Mouse (Mus musculus) ES-E14 (cell line): ENCODE results near the gene Fpr3. TPM values are rescaled to one million over a fixed set of nuclear protein-coding genes. Genes with fewer than 3 reads are reported as not detected.

Source experiments
- DNase-seq: peaks from one replicate; pipeline ENCODE4 v3.0.0-alpha.2; 2013; ENCODE audit warnings: low read depth, low spot score
- H3K27ac ChIP-seq: 2 replicates; pipeline ENCODE4 v1.5.1; 2012; ENCODE audit warnings: low read depth, mild to moderate bottlenecking, low read length, moderate library complexity, mixed read lengths; ENCODE audit not compliant: poor library complexity, insufficient read depth, severe bottlenecking
- H3K36me3 ChIP-seq: 2 replicates; pipeline ENCODE4 v1.6.1; 2012; ENCODE audit warnings: mild to moderate bottlenecking, low read length, moderate library complexity, mixed read lengths; ENCODE audit not compliant: control insufficient read depth, poor library complexity, insufficient read depth, severe bottlenecking
- H3K4me1 ChIP-seq, 2 experiments: fragments of 150-350 bp in 1 of 2; sonication (generic) in 1 of 2; 2 replicates each; pipeline ENCODE4 v1.6.1; 2012; ENCODE audit warnings: low read length in 2 of 2, mild to moderate bottlenecking in 1 of 2, mixed read lengths in 1 of 2; ENCODE audit not compliant: control insufficient read depth in 2 of 2, insufficient read depth in 2 of 2, poor library complexity in 1 of 2
- H3K4me3 ChIP-seq, 2 experiments: fragments of 150-350 bp in 1 of 2; sonication (generic) in 1 of 2; 2 replicates each; pipeline ENCODE4 v1.5.1; 2012; ENCODE audit warnings: low read length in 2 of 2, low read depth in 1 of 2, mild to moderate bottlenecking in 1 of 2, mixed read lengths in 1 of 2; ENCODE audit not compliant: insufficient read depth in 1 of 2, poor library complexity in 1 of 2, severe bottlenecking in 1 of 2
- H3K9ac ChIP-seq: 2 replicates; pipeline ENCODE4 v1.6.1; 2012; ENCODE audit warnings: low read depth, mild to moderate bottlenecking, low read length, mixed read lengths; ENCODE audit not compliant: poor library complexity, insufficient read depth, severe bottlenecking
- H3K9me3 ChIP-seq: fragments of 150-350 bp; sonication (generic); 2 replicates; pipeline ENCODE4 v1.6.1; 2012; ENCODE audit warnings: low read depth, mild to moderate bottlenecking, low read length; ENCODE audit not compliant: control insufficient read depth, insufficient read depth
- CHD2 ChIP-seq: IDR thresholded peaks from 2 replicates; pipeline ENCODE4 v1.6.1; 2014; ENCODE audit warnings: mild to moderate bottlenecking, low read depth, low read length, inconsistent platforms
- HCFC1 ChIP-seq: IDR thresholded peaks from 2 replicates; pipeline ENCODE4 v1.6.1; 2012; ENCODE audit warnings: low read length, inconsistent platforms, borderline replicate concordance; ENCODE audit not compliant: insufficient read depth
- MAFK ChIP-seq: IDR thresholded peaks from 2 replicates; pipeline ENCODE4 v1.6.1; 2014; ENCODE audit warnings: mild to moderate bottlenecking, low read depth, low read length, inconsistent platforms; ENCODE audit not compliant: insufficient read depth
- ZC3H11A ChIP-seq: IDR thresholded peaks from 2 replicates; pipeline ENCODE4 v1.6.1; 2012; ENCODE audit warnings: low read depth, mild to moderate bottlenecking, inconsistent platforms, low read length, borderline replicate concordance
- ZNF384 ChIP-seq: IDR thresholded peaks from 2 replicates; pipeline ENCODE4 v1.6.1; 2012; ENCODE audit warnings: low read depth, low read length, inconsistent platforms
- in situ Hi-C, 2 experiments: fragments of 600-800 bp; cut with MboI; formaldehyde crosslinking; loops; one replicate each; pipeline ENCODE4 v1.15.1; 2025; ENCODE audit warnings: low sequenced_read_pairs in 2 of 2, inconsistent platforms in 1 of 2; ENCODE audit not compliant: unreplicated experiment in 2 of 2
- total RNA-seq: library from RNA; depleted of rRNA; stranded (reverse); fragments of 300-350 nt; gene quantifications from 2 replicates; pipeline ENCODE4 v1.2.3, GENCODE M21; 2012

Gene Fpr3
- total RNA-seq, 1 experiment: not detected

GRCm38 (mm10) chr17:17849906-17850712, 37.5 kb upstream of the Fpr3 start:
- H3K36me3 ChIP-seq: no peaks in the 10 kb centered on the region
- peak overlapping the region; percentile 56 to 78 for H3K4me3 ChIP-seq
- H3K27ac ChIP-seq: no peak overlapping the region
- no peaks in the 10 kb centered on the region for H3K9me3 ChIP-seq
- in situ Hi-C loops: no loop called here
- H3K4me1 ChIP-seq: peaks cover 0 to 3% of the 10 kb centered on the region in 2 experiments; a peak in 1 of 4 replicates
- no peak for TF ChIP-seq CHD2
- no peak for TF ChIP-seq MAFK
- no peak for TF ChIP-seq ZNF384
- TF ChIP-seq ZC3H11A: no peak
- no peak for TF ChIP-seq HCFC1
- DNase-seq: no peak
- peak overlapping the region; percentile 52 for H3K9ac ChIP-seq

GRCm38 (mm10) chr17:17855064-17855838, 32.4 kb upstream of the Fpr3 start, which contains the start of gene Has1:
Has1 (minus strand) TSS chr17:17855205.
- TF ChIP-seq CHD2 (no peak), HCFC1 (no peak), ZC3H11A (no peak), MAFK (no peak), ZNF384 (no peak)
- no peak within 1 kb of the TSS for H3K27ac ChIP-seq
- H3K4me1 ChIP-seq: no peaks in the 10 kb centered on the region; a peak in 1 of 4 replicates
- H3K9ac ChIP-seq: no peak within 1 kb of the TSS
- no peak within 1 kb of the TSS for H3K4me3 ChIP-seq
- no peaks in the 10 kb centered on the region for H3K9me3 ChIP-seq
- no peak for DNase-seq
- H3K36me3 ChIP-seq: no peaks in the 10 kb centered on the region
- in situ Hi-C loops: no loop called here

- Histone ChIP-seq H3K9ac (no peak overlapping the region), H3K4me1 (no peaks in the 10 kb centered on the region; a peak in 1 of 4 replicates), H3K9me3 (no peaks in the 10 kb centered on the region), H3K4me3 (no peak overlapping the region), H3K36me3 (no peaks in the 10 kb centered on the region), H3K27ac (no peak overlapping the region)
- no peak for DNase-seq
- TF ChIP-seq ZNF384: no peak
- TF ChIP-seq CHD2: no peak
- no peak for TF ChIP-seq MAFK
- TF ChIP-seq ZC3H11A: no peak
- TF ChIP-seq HCFC1: no peak
- in situ Hi-C loops: no loop called here
Observed at GRCm38 (mm10) chr17:17856612-17857011, 31.0 kb upstream of the Fpr3 start.

- no peak overlapping the region for H3K9ac ChIP-seq
- in situ Hi-C loops: no loop called here
- no peak overlapping the region for H3K4me3 ChIP-seq
- no peak overlapping the region for H3K27ac ChIP-seq
- TF ChIP-seq HCFC1: no peak
- TF ChIP-seq CHD2: no peak
- no peak for TF ChIP-seq MAFK
- no peak for TF ChIP-seq ZC3H11A
- no peak for TF ChIP-seq ZNF384
- H3K4me1 ChIP-seq: no peaks in the 10 kb centered on the region; a peak in 1 of 4 replicates
- DNase-seq: no peak
- no peaks in the 10 kb centered on the region for H3K36me3 ChIP-seq
- no peaks in the 10 kb centered on the region for H3K9me3 ChIP-seq
Observed at GRCm38 (mm10) chr17:17857446-17857845, 30.2 kb upstream of the Fpr3 start.
